Mouse (Mus musculus) inflammation-experienced regulatory T-cells (primary cell): ENCODE data around the gene P2rx1. TPM values are rescaled to one million over a fixed set of nuclear protein-coding genes. Genes with fewer than 3 reads are reported as not detected.

Experiments used
- polyA plus RNA-seq, 2 experiments: library from polyadenylated mRNA; unstranded; fragments of 100-300 nt; shearing (Covaris generic); gene quantifications; one replicate each; pipeline ENCODE4 v1.2.1; 2017

The P2rx1 gene
- under 1 TPM in 1 of 2 experiments, not detected in 1; 0.48 TPM for polyA plus RNA-seq

GRCm38 (mm10) chr11:72998771-72999170, at the start of gene P2rx1:
TSS of gene P2rx1 (plus strand) at chr11:72999103.

GRCm38 (mm10) chr11:72961072-72961980, 37.6 kb upstream of the P2rx1 start, which contains the start of gene Atp2a3:
TSS of gene Atp2a3 (plus strand) at chr11:72961169.

GRCm38 (mm10) chr11:73018471-73019146, 19.7 kb downstream of the P2rx1 start, which contains the start of gene Camkk1:
TSS of gene Camkk1 (plus strand) at chr11:73019008.

GRCm38 (mm10) chr11:73047542-73047996, 48.7 kb downstream of the P2rx1 start, which contains the start of gene Ncbp3:
TSS of gene Ncbp3 (plus strand) at chr11:73047783.

Other genes starting within 250 kb of the P2rx1 start
- gene Cyb5d2, start 203.0 kb upstream of the P2rx1 start, polyA plus RNA-seq: 10 to 100 TPM in 1 of 2 experiments, 1 to 10 TPM in 1; 8.1 to 10.7 TPM
- gene Zzef1, start 202.9 kb upstream of the P2rx1 start, polyA plus RNA-seq: 10 to 100 TPM; 19.7 to 22.8 TPM
- 100 to 1,000 TPM; 246 to 302 TPM for gene Atp2a3, start 37.9 kb upstream of the P2rx1 start, polyA plus RNA-seq
- 10 to 100 TPM; 10.6 to 12.5 TPM for gene Camkk1, start 19.9 kb downstream of the P2rx1 start, polyA plus RNA-seq
- 10 to 100 TPM; 15.3 to 15.7 TPM for gene Ncbp3, start 48.7 kb downstream of the P2rx1 start, polyA plus RNA-seq
- gene Itgae, start 91.5 kb downstream of the P2rx1 start, polyA plus RNA-seq: 100 to 1,000 TPM in 1 of 2 experiments, 10 to 100 TPM in 1; 67.4 to 129 TPM
- 10 to 100 TPM; 13.1 to 13.7 TPM for gene Haspin, start 139.2 kb downstream of the P2rx1 start, polyA plus RNA-seq
- gene P2rx5, start 161.3 kb downstream of the P2rx1 start, polyA plus RNA-seq: under 1 TPM; 0.17 to 0.60 TPM
- gene Emc6, start 177.9 kb downstream of the P2rx1 start, polyA plus RNA-seq: 10 to 100 TPM; 62.6 to 82.2 TPM
- 10 to 100 TPM; 24.6 to 33.0 TPM for gene Tax1bp3, start 178.0 kb downstream of the P2rx1 start, polyA plus RNA-seq
- 10 to 100 TPM; 10.4 to 13.1 TPM for gene Ctns, start 199.9 kb downstream of the P2rx1 start, polyA plus RNA-seq
- 1 to 10 TPM; 5.1 to 7.0 TPM for gene Shpk, start 200.4 kb downstream of the P2rx1 start, polyA plus RNA-seq
- gene Trpv1, start 235.2 kb downstream of the P2rx1 start, polyA plus RNA-seq: under 1 TPM; 0.06 to 0.47 TPM